Mouse (Mus musculus) intestine, embryonic 15.5 days (tissue): Measurements from ENCODE around the gene Jmjd6. TPM values are rescaled to one million over a fixed set of nuclear protein-coding genes. Genes with fewer than 3 reads are reported as not detected.
"Not testable (repeated sequence)": the region's sequence is repeated elsewhere in the genome, so short reads cannot be mapped to it uniquely, and the experiment has no call there.

ENCODE experiments used
- ATAC-seq: fragments of 200-750 bp; cut with Nextera tagmentation; 2 replicates; pipeline ENCODE4 v1.8.0; 2017; ENCODE audit warnings: moderate TSS enrichment, moderate library complexity
- H3K27ac ChIP-seq: fragments of 300-500 bp; sonication (generic); 2 replicates; pipeline ENCODE4 v1.5.1; 2015; ENCODE audit warnings: mild to moderate bottlenecking, inconsistent platforms
- H3K27me3 ChIP-seq: fragments of 300-500 bp; sonication (generic); replicated peaks from 2 replicates; pipeline ENCODE4 v1.6.1; 2015; ENCODE audit warnings: inconsistent platforms
- H3K36me3 ChIP-seq: fragments of 300-500 bp; sonication (generic); 2 replicates; pipeline ENCODE4 v1.6.1; 2015; ENCODE audit warnings: inconsistent platforms
- H3K4me1 ChIP-seq: fragments of 300-500 bp; sonication (generic); replicated peaks from 2 replicates; pipeline ENCODE4 v1.6.1; 2015; ENCODE audit warnings: inconsistent platforms
- H3K4me2 ChIP-seq: fragments of 300-500 bp; sonication (generic); replicated peaks from 2 replicates; pipeline ENCODE4 v1.6.1; 2015; ENCODE audit warnings: mild to moderate bottlenecking, inconsistent platforms
- H3K4me3 ChIP-seq: fragments of 300-500 bp; sonication (generic); replicated peaks from 2 replicates; pipeline ENCODE4 v1.5.1; 2015; ENCODE audit warnings: inconsistent platforms
- H3K9ac ChIP-seq: fragments of 300-500 bp; sonication (generic); 2 replicates; pipeline ENCODE4 v1.6.1; 2015; ENCODE audit warnings: inconsistent platforms
- H3K9me3 ChIP-seq: fragments of 300-500 bp; sonication (generic); 2 replicates; pipeline ENCODE4 v1.6.1; 2016; ENCODE audit warnings: inconsistent platforms
- whole genome bisulfite sequencing: fragments of 180-500 bp; shearing (Covaris S2); methylation state at CpG from one replicate; pipeline ENCODE4 v1.1.7; 2015; 5-methylcytosine and 5-hydroxymethylcytosine counted together
- polyA plus RNA-seq: library from polyadenylated mRNA; unstranded; fragments of >200 nt; fragmentation: Nextera tagmentation; extraction: Ambion mirVana; gene quantifications from 2 replicates; pipeline ENCODE4 v1.2.1, GENCODE M21; 2015

Jmjd6 gene
- polyA plus RNA-seq, 1 experiment from 2014 or later, result 88.5 TPM

GRCm38 (mm10) chr11:116836283-116836682, 7.0 kb downstream of the Jmjd6 start:
- Histone ChIP-seq H3K9me3 (no peaks in the 10 kb centered on the region), H3K27ac (no peak overlapping the region), H3K4me1 (peaks cover 27% of the 10 kb centered on the region), H3K4me2 (no peak overlapping the region), H3K27me3 (no peaks in the 10 kb centered on the region), H3K36me3 (peaks cover 67% of the 10 kb centered on the region), H3K4me3 (no peak overlapping the region), H3K9ac (no peak overlapping the region)
- ATAC-seq, result no peak
- 92% methylated on average over 4 of the region's 4 CpGs for WGBS

- Histone ChIP-seq H3K9me3 (no peaks in the 10 kb centered on the region), H3K4me3 (no peak overlapping the region), H3K27ac (no peak overlapping the region), H3K27me3 (no peaks in the 10 kb centered on the region), H3K36me3 (peaks cover 63% of the 10 kb centered on the region), H3K4me2 (no peak overlapping the region), H3K9ac (no peak overlapping the region), H3K4me1 (peaks cover 17% of the 10 kb centered on the region)
- 91% methylated on average over 1 of the region's 1 CpGs for WGBS
- ATAC-seq, result no peak
These were observed 8.3 kb downstream of the Jmjd6 start for GRCm38 (mm10) chr11:116834954-116835353.

- 37% methylated on average over 3 of the region's 4 CpGs for WGBS
- H3K27me3 ChIP-seq, result no peaks in the 10 kb centered on the region
- no peak overlapping the region for H3K4me3 ChIP-seq
- no peaks in the 10 kb centered on the region for H3K9me3 ChIP-seq
- H3K4me2 ChIP-seq, result no peak overlapping the region
- H3K9ac ChIP-seq, result no peak overlapping the region
- peaks cover 13% of the 10 kb centered on the region for H3K4me1 ChIP-seq
- no peak overlapping the region for H3K27ac ChIP-seq
- peaks cover 42% of the 10 kb centered on the region for H3K36me3 ChIP-seq
- no peak for ATAC-seq
These were observed 11.0 kb downstream of the Jmjd6 start for GRCm38 (mm10) chr11:116832172-116832685.

GRCm38 (mm10) chr11:116827534-116828165, 15.6 kb downstream of the Jmjd6 start, which contains the start of gene Mxra7:
Mxra7 (minus strand) TSS chr11:116828046.
- Histone ChIP-seq H3K27me3 (no peaks in the 10 kb centered on the region), H3K4me1 (peaks cover 30% of the 10 kb centered on the region), H3K4me2 (peak within 1 kb of the TSS; percentile 85), H3K4me3 (peak within 1 kb of the TSS; percentile 82), H3K27ac (peak within 1 kb of the TSS; percentile 70), H3K9ac (peak within 1 kb of the TSS; percentile 90), H3K9me3 (no peaks in the 10 kb centered on the region), H3K36me3 (0 out of 2 replicates have a peak, but pooled peaks cover 4% of the 10 kb centered on the region)
- peak; percentile 85 for ATAC-seq
- under 1% methylated on average over 63 of the region's 71 CpGs for WGBS

GRCm38 (mm10) chr11:116826550-116827504, 16.4 kb downstream of the Jmjd6 start:
- H3K9me3 ChIP-seq, result no peaks in the 10 kb centered on the region
- peaks cover 38% of the 10 kb centered on the region for H3K4me1 ChIP-seq
- H3K27me3 ChIP-seq, result no peaks in the 10 kb centered on the region
- peak overlapping the region; percentile 82 for H3K4me3 ChIP-seq
- H3K27ac ChIP-seq, result peak overlapping the region; percentile 77
- H3K9ac ChIP-seq, result peak overlapping the region; percentile 90
- peak overlapping the region; percentile 85 for H3K4me2 ChIP-seq
- 0 out of 2 replicates have a peak, but pooled peaks cover 3% of the 10 kb centered on the region for H3K36me3 ChIP-seq
- ATAC-seq, result 0 out of 2 replicates have a peak, but pooled peaks have one; percentile 1
- 40% methylated on average over 17 of the region's 17 CpGs for WGBS

- Histone ChIP-seq H3K4me3 (no peak overlapping the region), H3K9ac (no peak overlapping the region), H3K27ac (peak overlapping the region; percentile 27; the same call in 1 of the 2 replicates), H3K36me3 (no peaks in the 10 kb centered on the region), H3K9me3 (no peaks in the 10 kb centered on the region), H3K4me1 (peaks cover 52% of the 10 kb centered on the region), H3K27me3 (no peaks in the 10 kb centered on the region), H3K4me2 (peak overlapping the region; percentile 19)
- 71% methylated on average over 5 of the region's 5 CpGs for WGBS
- ATAC-seq, result no peak
These were observed 18.0 kb downstream of the Jmjd6 start for GRCm38 (mm10) chr11:116825230-116825629.

GRCm38 (mm10) chr11:116823885-116824284, 19.4 kb downstream of the Jmjd6 start:
- H3K36me3 ChIP-seq, H3K27ac ChIP-seq, H3K9ac ChIP-seq, H3K27me3 ChIP-seq, H3K4me3 ChIP-seq, H3K9me3 ChIP-seq, ATAC-seq, H3K4me2 ChIP-seq: not testable (repeated sequence)
- WGBS, result 96% methylated on average over 10 of the region's 10 CpGs
- peaks cover 55% of the 10 kb centered on the region for H3K4me1 ChIP-seq

- 98% methylated on average over 2 of the region's 2 CpGs for WGBS
- H3K9ac ChIP-seq, result no peak overlapping the region
- no peak overlapping the region for H3K4me2 ChIP-seq
- H3K36me3 ChIP-seq, result no peaks in the 10 kb centered on the region
- H3K4me3 ChIP-seq, result no peak overlapping the region
- no peak overlapping the region for H3K27ac ChIP-seq
- no peaks in the 10 kb centered on the region for H3K27me3 ChIP-seq
- H3K4me1 ChIP-seq, result peaks cover 53% of the 10 kb centered on the region
- ATAC-seq, result no peak
- H3K9me3 ChIP-seq, result no peaks in the 10 kb centered on the region
These were observed 20.0 kb downstream of the Jmjd6 start for GRCm38 (mm10) chr11:116823255-116823654.

GRCm38 (mm10) chr11:116822626-116823025, 20.6 kb downstream of the Jmjd6 start:
- Histone ChIP-seq H3K27me3 (no peaks in the 10 kb centered on the region), H3K4me3 (no peak overlapping the region), H3K36me3 (no peaks in the 10 kb centered on the region), H3K4me1 (peaks cover 53% of the 10 kb centered on the region), H3K9me3 (no peaks in the 10 kb centered on the region), H3K9ac (no peak overlapping the region), H3K4me2 (no peak overlapping the region), H3K27ac (no peak overlapping the region)
- ATAC-seq, result no peak
- WGBS, result 82% methylated on average over 10 of the region's 10 CpGs

- ATAC-seq, result no peak
- no peaks in the 10 kb centered on the region for H3K36me3 ChIP-seq
- H3K4me3 ChIP-seq, result no peak overlapping the region
- 50% methylated on average over 10 of the region's 10 CpGs for WGBS
- no peak overlapping the region for H3K27ac ChIP-seq
- no peak overlapping the region for H3K4me2 ChIP-seq
- H3K27me3 ChIP-seq, result no peaks in the 10 kb centered on the region
- H3K9me3 ChIP-seq, result no peaks in the 10 kb centered on the region
- H3K4me1 ChIP-seq, result peaks cover 56% of the 10 kb centered on the region
- no peak overlapping the region for H3K9ac ChIP-seq
These were observed 21.0 kb downstream of the Jmjd6 start for GRCm38 (mm10) chr11:116822215-116822614.

GRCm38 (mm10) chr11:116821057-116821940, 21.9 kb downstream of the Jmjd6 start:
- 62% methylated on average over 13 of the region's 13 CpGs for WGBS
- H3K27ac ChIP-seq, result 0 out of 2 replicates have a peak overlapping the region, but pooled peaks have one; percentile 27

More at GRCm38 (mm10) chr11:116821057-116821940, 21.9 kb downstream of the Jmjd6 start:
- Histone ChIP-seq H3K9ac (peak overlapping the region; percentile 5; the same call in 1 of the 2 replicates), H3K36me3 (no peaks in the 10 kb centered on the region), H3K4me3 (no peak overlapping the region), H3K9me3 (no peaks in the 10 kb centered on the region), H3K4me2 (no peak overlapping the region), H3K4me1 (peaks cover 51% of the 10 kb centered on the region), H3K27me3 (no peaks in the 10 kb centered on the region)
- no peak for ATAC-seq
